Mouse (Mus musculus) midbrain, embryonic 13.5 days (tissue): ENCODE data around the gene Sox6. TPM values are rescaled to one million over a fixed set of nuclear protein-coding genes. Genes with fewer than 3 reads are reported as not detected.
A peak's percentile ranks its signal among the peaks of the same experiment; 100 is the strongest.

Source experiments
- ATAC-seq: fragments of 200-750 bp; cut with Nextera tagmentation; 2 replicates; pipeline ENCODE4 v1.8.0; 2017; ENCODE audit warnings: mild to moderate bottlenecking, moderate TSS enrichment, moderate library complexity
- H3K27ac ChIP-seq: fragments of 300-500 bp; sonication (generic); 2 replicates; pipeline ENCODE4 v1.5.1; 2015; ENCODE audit warnings: inconsistent platforms, mild to moderate bottlenecking, moderate library complexity
- H3K27me3 ChIP-seq: fragments of 300-500 bp; sonication (generic); 2 replicates; pipeline ENCODE4 v1.6.1; 2015; ENCODE audit warnings: mild to moderate bottlenecking, inconsistent platforms
- H3K36me3 ChIP-seq: fragments of 300-500 bp; sonication (generic); 2 replicates; pipeline ENCODE4 v1.6.1; 2015; ENCODE audit warnings: mild to moderate bottlenecking, inconsistent platforms
- H3K4me1 ChIP-seq: fragments of 300-500 bp; sonication (generic); replicated peaks from 2 replicates; pipeline ENCODE4 v1.6.1; 2015; ENCODE audit warnings: inconsistent platforms
- H3K4me2 ChIP-seq: fragments of 300-500 bp; sonication (generic); replicated peaks from 2 replicates; pipeline ENCODE4 v1.6.1; 2015; ENCODE audit warnings: moderate library complexity, mild to moderate bottlenecking, inconsistent platforms
- H3K4me3 ChIP-seq: fragments of 300-500 bp; sonication (generic); replicated peaks from 2 replicates; pipeline ENCODE4 v1.5.1; 2015; ENCODE audit warnings: mild to moderate bottlenecking, inconsistent platforms
- H3K9ac ChIP-seq: fragments of 300-500 bp; sonication (generic); replicated peaks from 2 replicates; pipeline ENCODE4 v1.6.1; 2015; ENCODE audit warnings: mild to moderate bottlenecking, inconsistent platforms
- H3K9me3 ChIP-seq: fragments of 300-500 bp; sonication (generic); 2 replicates; pipeline ENCODE4 v1.6.1; 2016; ENCODE audit warnings: mild to moderate bottlenecking, inconsistent platforms
- WGBS: fragments of 180-500 bp; shearing (Covaris S2); methylation state at CpG from one replicate; pipeline ENCODE4 v1.1.7; 2015; 5-methylcytosine and 5-hydroxymethylcytosine counted together
- polyA plus RNA-seq: library from polyadenylated mRNA; unstranded; fragments of >200 nt; fragmentation: Nextera tagmentation; extraction: Ambion mirVana; gene quantifications from 2 replicates; pipeline ENCODE4 v1.2.1, GENCODE M21; 2015

The Sox6 gene
- polyA plus RNA-seq, 1 experiment from 2014 or later: 57.2 TPM

DNA sequence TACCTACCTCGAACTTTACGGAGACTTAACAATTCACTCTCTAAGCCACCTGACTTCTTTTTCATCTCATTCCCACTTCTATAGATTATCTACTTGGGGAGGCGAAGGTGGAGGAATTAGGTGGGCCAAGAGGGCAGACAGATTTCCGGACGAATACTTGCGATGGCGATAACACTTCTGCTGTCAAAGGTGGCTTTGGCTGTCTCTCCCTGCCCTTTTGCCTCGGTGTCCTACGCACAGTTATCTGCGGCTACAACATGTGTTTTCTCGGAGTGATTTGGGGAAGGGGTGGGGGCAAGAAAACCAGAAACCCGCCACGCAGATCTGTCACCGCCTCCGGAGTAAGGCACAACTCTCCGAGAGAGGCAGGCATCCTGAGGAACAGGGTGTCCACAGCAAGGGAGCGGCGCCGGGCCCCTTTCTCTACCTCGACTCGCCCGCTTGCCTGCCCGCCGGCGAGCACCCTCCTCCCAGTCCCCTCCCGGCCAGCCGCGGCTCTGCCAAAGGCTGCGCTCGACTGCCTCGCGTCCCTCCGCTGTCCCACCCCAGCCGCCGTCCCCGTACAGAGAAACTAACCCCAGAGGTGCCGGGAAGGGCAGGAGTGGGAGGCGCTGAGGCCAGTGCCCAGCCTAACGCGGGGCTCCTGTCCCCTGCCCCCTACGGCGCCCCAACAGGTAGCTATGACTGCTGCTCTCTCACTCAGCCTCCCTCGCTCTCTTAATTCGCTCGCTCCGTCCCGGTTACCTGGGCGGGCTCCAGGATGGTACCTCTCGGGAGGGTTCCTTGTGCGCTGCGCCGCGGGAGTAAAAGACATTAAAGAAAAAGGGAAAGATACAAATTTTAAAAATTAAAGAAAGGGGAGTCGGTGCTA lies 5.0 kb downstream of the Sox6 start:
- Histone ChIP-seq H3K36me3 (no peaks in the 10 kb centered on the region), H3K4me3 (peak overlapping the region; percentile 69), H3K27me3 (peaks cover 50% of the 10 kb centered on the region), H3K9me3 (no peaks in the 10 kb centered on the region), H3K27ac (peak overlapping the region; percentile 83), H3K4me1 (peaks cover 66% of the 10 kb centered on the region), H3K9ac (peak overlapping the region; percentile 76), H3K4me2 (peak overlapping the region; percentile 99)
- peak; percentile 59 for ATAC-seq
- under 1% methylated on average over 51 of the region's 54 CpGs for WGBS

GRCm38 (mm10) chr7:116032596-116033307 lies 5.8 kb downstream of the Sox6 start:
- H3K27ac ChIP-seq: peak overlapping the region; percentile 87
- H3K4me1 ChIP-seq: peaks cover 60% of the 10 kb centered on the region
- H3K4me2 ChIP-seq: peak overlapping the region; percentile 99
- peak; percentile 34 for ATAC-seq
- no peaks in the 10 kb centered on the region for H3K9me3 ChIP-seq
- peak overlapping the region; percentile 69 for H3K4me3 ChIP-seq
- peaks cover 41% of the 10 kb centered on the region for H3K27me3 ChIP-seq
- H3K9ac ChIP-seq: peak overlapping the region; percentile 87
- WGBS: under 1% methylated on average over 11 of the region's 11 CpGs
- no peaks in the 10 kb centered on the region for H3K36me3 ChIP-seq

GRCm38 (mm10) chr7:116031718-116032595 lies 6.6 kb downstream of the Sox6 start:
- Histone ChIP-seq H3K4me3 (peak overlapping the region; percentile 69), H3K36me3 (no peaks in the 10 kb centered on the region), H3K4me2 (peak overlapping the region; percentile 99), H3K9ac (peak overlapping the region; percentile 87), H3K27me3 (peaks cover 33% of the 10 kb centered on the region), H3K9me3 (no peaks in the 10 kb centered on the region), H3K27ac (peak overlapping the region; percentile 87), H3K4me1 (peaks cover 61% of the 10 kb centered on the region)
- ATAC-seq: no peak
- under 1% methylated on average over 65 of the region's 65 CpGs for WGBS

DNA sequence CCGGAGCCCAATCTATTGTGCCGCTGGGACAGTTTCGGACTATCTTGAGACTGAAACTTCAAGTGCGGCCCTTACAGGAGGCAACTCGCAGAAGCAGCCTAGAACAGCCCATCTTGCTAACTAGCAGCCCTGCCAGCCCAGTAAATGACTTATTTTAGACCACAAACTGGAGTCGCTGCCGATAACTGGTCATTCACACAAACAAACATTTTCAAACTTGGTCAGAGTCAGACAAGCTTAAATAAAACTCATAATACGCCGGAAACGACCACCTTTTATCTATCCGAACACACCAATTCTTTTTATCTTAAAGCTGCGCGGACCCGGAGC lies 7.2 kb downstream of the Sox6 start:
- peak overlapping the region; percentile 69 for H3K4me3 ChIP-seq
- H3K4me1 ChIP-seq: peaks cover 62% of the 10 kb centered on the region
- no peaks in the 10 kb centered on the region for H3K36me3 ChIP-seq
- H3K9ac ChIP-seq: peak overlapping the region; percentile 87
- H3K27me3 ChIP-seq: peaks cover 27% of the 10 kb centered on the region
- WGBS: under 1% methylated on average over 14 of the region's 14 CpGs
- no peaks in the 10 kb centered on the region for H3K9me3 ChIP-seq
- H3K4me2 ChIP-seq: peak overlapping the region; percentile 99
- ATAC-seq: no peak
- peak overlapping the region; percentile 87 for H3K27ac ChIP-seq

- Histone ChIP-seq H3K27me3 (peaks cover 21% of the 10 kb centered on the region), H3K4me1 (peaks cover 62% of the 10 kb centered on the region)
- ATAC-seq: peak; percentile 15; the same call in 1 of the 2 replicates
These were observed 7.8 kb downstream of the Sox6 start for GRCm38 (mm10) chr7:116030597-116031387.

DNA sequence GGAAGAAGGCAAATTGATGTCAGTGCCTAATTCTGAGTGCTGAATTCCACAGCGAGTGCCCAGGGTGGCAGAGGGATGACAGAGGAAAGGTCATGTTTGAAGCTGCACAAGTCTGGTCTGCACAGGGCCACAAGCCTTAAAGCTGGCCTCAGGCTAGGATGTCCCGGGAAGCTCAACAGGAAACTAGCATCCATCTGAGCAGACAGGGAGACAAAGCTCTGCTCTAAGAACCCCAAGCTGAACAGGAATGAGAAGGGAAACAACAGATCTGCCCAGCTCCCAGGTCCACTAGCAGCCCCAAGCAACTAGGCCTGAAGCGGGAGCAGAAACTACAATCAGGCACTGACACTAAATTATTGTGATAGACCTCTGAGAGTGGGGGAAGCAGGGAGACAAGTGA lies 8.6 kb downstream of the Sox6 start:
- H3K4me3 ChIP-seq: peak overlapping the region; percentile 69
- H3K9ac ChIP-seq: peak overlapping the region; percentile 87
- ATAC-seq: no peak
- no peaks in the 10 kb centered on the region for H3K9me3 ChIP-seq
- H3K4me1 ChIP-seq: peaks cover 61% of the 10 kb centered on the region
- peaks cover 13% of the 10 kb centered on the region for H3K27me3 ChIP-seq
- H3K36me3 ChIP-seq: no peaks in the 10 kb centered on the region
- 36% methylated on average over 3 of the region's 3 CpGs for WGBS
- H3K4me2 ChIP-seq: peak overlapping the region; percentile 99
- H3K27ac ChIP-seq: no peak overlapping the region

More at GRCm38 (mm10) chr7:116030597-116031387, 7.8 kb downstream of the Sox6 start:
- 4% methylated on average over 26 of the region's 26 CpGs for WGBS
- peak overlapping the region; percentile 69 for H3K4me3 ChIP-seq
- H3K9me3 ChIP-seq: no peaks in the 10 kb centered on the region
- H3K27ac ChIP-seq: peak overlapping the region; percentile 87
- H3K4me2 ChIP-seq: peak overlapping the region; percentile 99
- no peaks in the 10 kb centered on the region for H3K36me3 ChIP-seq
- peak overlapping the region; percentile 87 for H3K9ac ChIP-seq

GRCm38 (mm10) chr7:116002726-116003125 lies 35.9 kb downstream of the Sox6 start:
- Histone ChIP-seq H3K27ac (no peak overlapping the region), H3K4me1 (no peaks in the 10 kb centered on the region), H3K9ac (no peak overlapping the region), H3K4me3 (no peak overlapping the region), H3K4me2 (no peak overlapping the region), H3K36me3 (no peaks in the 10 kb centered on the region), H3K27me3 (no peaks in the 10 kb centered on the region), H3K9me3 (no peaks in the 10 kb centered on the region)
- ATAC-seq: no peak
- WGBS: 93% methylated on average over 4 of the region's 4 CpGs

DNA sequence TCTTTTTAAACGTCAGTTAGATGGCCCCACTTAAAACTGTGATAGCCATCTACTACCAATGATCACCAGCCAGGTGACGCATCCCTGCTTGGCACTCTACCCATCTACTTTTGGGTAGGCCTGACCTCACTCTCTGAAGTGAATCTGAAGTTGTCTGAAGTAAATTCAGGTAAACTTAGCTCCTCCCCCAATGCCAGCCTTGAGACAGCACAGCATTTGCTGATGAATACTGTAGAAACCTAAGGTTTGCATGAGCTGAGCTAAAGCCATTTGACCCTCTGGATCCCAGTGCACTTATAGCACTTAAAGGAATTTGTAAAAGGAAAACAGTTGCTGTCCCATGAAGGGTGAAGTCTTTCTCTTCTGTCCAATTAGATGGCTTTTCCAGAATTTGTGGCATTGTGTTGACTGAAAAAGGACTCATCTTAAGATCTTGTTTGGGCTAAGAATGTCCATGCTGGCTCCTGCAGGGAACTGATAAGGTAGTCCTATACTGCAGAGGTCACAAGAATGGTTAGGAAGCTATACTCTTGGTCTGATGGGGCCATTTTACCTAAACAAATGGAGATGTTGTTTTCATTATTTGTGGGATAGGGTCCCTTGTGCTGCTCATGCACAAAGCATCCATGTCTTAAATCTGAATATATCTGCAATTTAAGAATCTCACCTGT lies 50.4 kb downstream of the Sox6 start:
- H3K27ac ChIP-seq: no peak overlapping the region
- ATAC-seq: no peak
- H3K4me1 ChIP-seq: no peaks in the 10 kb centered on the region
- WGBS: 83% methylated on average over 2 of the region's 2 CpGs
- H3K9me3 ChIP-seq: no peaks in the 10 kb centered on the region
- no peaks in the 10 kb centered on the region for H3K27me3 ChIP-seq
- no peak overlapping the region for H3K4me2 ChIP-seq
- H3K4me3 ChIP-seq: no peak overlapping the region
- no peak overlapping the region for H3K9ac ChIP-seq
- H3K36me3 ChIP-seq: no peaks in the 10 kb centered on the region

GRCm38 (mm10) chr7:115985716-115986115 lies 52.9 kb downstream of the Sox6 start:
- Histone ChIP-seq H3K36me3 (no peaks in the 10 kb centered on the region), H3K4me1 (no peaks in the 10 kb centered on the region), H3K4me2 (no peak overlapping the region), H3K27ac (no peak overlapping the region), H3K9ac (no peak overlapping the region), H3K9me3 (no peaks in the 10 kb centered on the region), H3K27me3 (no peaks in the 10 kb centered on the region), H3K4me3 (no peak overlapping the region)
- no peak for ATAC-seq
- 86% methylated on average over 6 of the region's 6 CpGs for WGBS

DNA sequence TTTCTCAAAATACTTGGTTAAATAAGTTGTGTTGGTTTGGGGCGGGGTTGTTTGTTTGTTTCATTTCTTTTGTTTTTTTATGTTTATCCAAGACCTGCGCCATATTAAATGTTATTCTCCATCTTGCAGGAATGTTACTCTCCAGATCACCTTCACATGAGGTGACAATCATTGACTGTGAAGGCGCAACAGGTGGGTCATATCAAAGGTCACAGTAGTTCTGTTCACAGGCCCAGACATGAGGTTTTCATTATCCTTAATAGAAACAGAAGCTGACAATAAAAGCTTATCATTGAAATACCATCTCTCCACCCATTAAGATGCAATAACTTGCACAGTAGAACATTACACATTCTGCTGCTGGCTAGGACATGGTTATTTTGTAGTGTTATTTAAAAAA lies 54.5 kb downstream of the Sox6 start:
- 94% methylated on average over 3 of the region's 3 CpGs for WGBS

More for the DNA sequence above, 54.5 kb downstream of the Sox6 start:
- no peaks in the 10 kb centered on the region for H3K9me3 ChIP-seq
- no peak overlapping the region for H3K27ac ChIP-seq
- no peaks in the 10 kb centered on the region for H3K36me3 ChIP-seq
- H3K4me1 ChIP-seq: no peaks in the 10 kb centered on the region
- no peaks in the 10 kb centered on the region for H3K27me3 ChIP-seq
- H3K4me3 ChIP-seq: no peak overlapping the region
- no peak overlapping the region for H3K9ac ChIP-seq
- ATAC-seq: no peak
- H3K4me2 ChIP-seq: no peak overlapping the region
